In genomic region chr7:109115929-109116328, GRCm38 (mm10) we compare ENCODE assay signal across 13 mouse cellular contexts. TPM values are rescaled to one million over a fixed set of nuclear protein-coding genes. Genes with fewer than 3 reads are reported as not detected.
DNase-seq lines count a peak whose midpoint lies in the region; ATAC-seq and TF ChIP-seq lines count a peak whose summit lies in the region.
"Had no signal": no experiment of that assay in that cellular context is flagged by ENCODE, and none has a peak within 500 bp of the region (broad histone marks: within the 10 kb centered on the region; RNA-seq: fewer than 3 reads in every experiment).

No protein-coding gene starts in this region.

- no peaks in the 10 kb centered on the region for H3K9me3 ChIP-seq in heart, embryonic 11.5 days (replicated peaks; ENCODE audit: control insufficient read depth, low read length)
- no peaks in the 10 kb centered on the region for H3K9me3 ChIP-seq in hindbrain, embryonic 12.5 days (replicated peaks)
- no peaks in the 10 kb centered on the region for H3K9me3 ChIP-seq in liver, embryonic 15.5 days (replicated peaks)
- no peaks in the 10 kb centered on the region for H3K9me3 ChIP-seq in neural tube, embryonic 15.5 days (replicated peaks)
- H3K9me3 ChIP-seq: embryonic facial prominence, embryonic 15.5 days had no signal

- H3K4me3 ChIP-seq in heart, embryonic 11.5 days (ENCODE audit: low read depth, low read length): no peak overlapping the region
- no peak overlapping the region for H3K4me3 ChIP-seq in heart, adult 2 months
- H3K4me3 ChIP-seq in hindbrain, embryonic 12.5 days: no peak overlapping the region
- H3K4me3 ChIP-seq in liver, embryonic 15.5 days (replicated peaks): no peak overlapping the region
- H3K4me3 ChIP-seq in neural tube, embryonic 15.5 days (replicated peaks): no peak overlapping the region
- H3K4me3 ChIP-seq in gastrocnemius, adult 2 months: no peak overlapping the region
- H3K4me3 ChIP-seq: embryonic facial prominence, embryonic 15.5 days had no signal

- no peaks in the 10 kb centered on the region for H3K36me3 ChIP-seq in heart, embryonic 11.5 days (ENCODE audit: control insufficient read depth, insufficient read depth, low read length)
- no peaks in the 10 kb centered on the region for H3K36me3 ChIP-seq in heart, adult 2 months (ENCODE audit: control insufficient read depth, insufficient read depth, low read length)
- H3K36me3 ChIP-seq in hindbrain, embryonic 12.5 days: no peaks in the 10 kb centered on the region
- no peaks in the 10 kb centered on the region for H3K36me3 ChIP-seq in liver, embryonic 15.5 days (replicated peaks)
- H3K36me3 ChIP-seq in neural tube, embryonic 15.5 days: no peaks in the 10 kb centered on the region
- H3K36me3 ChIP-seq: embryonic facial prominence, embryonic 15.5 days had no signal

- H3K4me2 ChIP-seq in heart, embryonic 11.5 days: peak overlapping the region; percentile 22; the same call in 1 of the 2 replicates
- H3K4me2 ChIP-seq in hindbrain, embryonic 12.5 days (replicated peaks): no peak overlapping the region
- peak overlapping the region; percentile 13; the same call in 1 of the 2 replicates for H3K4me2 ChIP-seq in liver, embryonic 15.5 days
- H3K4me2 ChIP-seq in neural tube, embryonic 15.5 days: no peak overlapping the region
- H3K4me2 ChIP-seq: embryonic facial prominence, embryonic 15.5 days had no signal

- H3K4me1 ChIP-seq in heart, embryonic 11.5 days (ENCODE audit: control insufficient read depth, insufficient read depth, low read length): no peaks in the 10 kb centered on the region
- no peaks in the 10 kb centered on the region for H3K4me1 ChIP-seq in heart, adult 2 months (ENCODE audit: control insufficient read depth, insufficient read depth, low read length)
- H3K4me1 ChIP-seq in hindbrain, embryonic 12.5 days: peaks cover 13% of the 10 kb centered on the region; the same call in 1 of the 2 replicates
- peaks cover 51% of the 10 kb centered on the region for H3K4me1 ChIP-seq in liver, embryonic 15.5 days (replicated peaks)
- peaks cover 10% of the 10 kb centered on the region; the same call in 1 of the 2 replicates for H3K4me1 ChIP-seq in neural tube, embryonic 15.5 days
- H3K4me1 ChIP-seq: embryonic facial prominence, embryonic 15.5 days had no signal

- intact Hi-C loops in heart, adult 2 months (cut with DNase I): no loop called here
- intact Hi-C loops in gastrocnemius, adult 2 months (cut with DNase I): no loop called here

- DNase-seq in heart, adult 2 months: no peak
- DNase-seq in B cell, adult 2 months: no peak
- DNase-seq in adrenal gland, postnatal 10 days: no peak
- DNase-seq in gastrocnemius, adult 2 months: no peak
- DNase-seq: adrenal gland, adult 8-10 months; cerebellum, adult 18-20 months; layer of hippocampus, postnatal 36 days; lung, postnatal 4 days had no signal

- no peak for TF ChIP-seq POLR2A in heart, adult 2 months (IDR thresholded peaks at IDR 0.05; ENCODE audit: insufficient read depth, low read depth, low read length)

- no peak for TF ChIP-seq EP300 in heart, adult 2 months (IDR thresholded peaks at IDR 0.05; ENCODE audit: insufficient read depth, low read depth, low read length)

- no peaks in the 10 kb centered on the region for H3K79me2 ChIP-seq in heart, adult 2 months (replicated peaks; ENCODE audit: control insufficient read depth, insufficient read depth, low read length)

- no peak; the same call in 1 of the 2 replicates for ATAC-seq in heart, embryonic 11.5 days (replicated peaks; ENCODE audit: insufficient number of reproducible peaks, low FRiP score, low TSS enrichment)
- peak; percentile 51 for ATAC-seq in hindbrain, embryonic 12.5 days (ENCODE audit: low FRiP score)
- ATAC-seq in liver, embryonic 15.5 days (ENCODE audit: insufficient read depth): no peak
- 0 out of 2 replicates have a peak, but pooled peaks have one; percentile 21 for ATAC-seq in neural tube, embryonic 15.5 days (ENCODE audit: low FRiP score)

- 54% methylated on average over 4 of the region's 4 CpGs for WGBS in heart, embryonic 11.5 days (ENCODE audit: insufficient replicate concordance)
- WGBS in heart, adult 2 months: 54% methylated on average over 4 of the region's 4 CpGs
- WGBS in hindbrain, embryonic 12.5 days: 51% methylated on average over 4 of the region's 4 CpGs
- 27% methylated on average over 4 of the region's 4 CpGs for WGBS in liver, embryonic 15.5 days (ENCODE audit: insufficient replicate concordance)
- WGBS in neural tube, embryonic 15.5 days: 50% methylated on average over 4 of the region's 4 CpGs

- H3K27ac ChIP-seq in heart, embryonic 11.5 days (ENCODE audit: low read depth, low read length): peak overlapping the region; percentile 88
- H3K27ac ChIP-seq in heart, adult 2 months: no peak overlapping the region
- peak overlapping the region; percentile 75 for H3K27ac ChIP-seq in hindbrain, embryonic 12.5 days
- peak overlapping the region; percentile 31 for H3K27ac ChIP-seq in liver, embryonic 15.5 days (replicated peaks)
- no peak overlapping the region for H3K27ac ChIP-seq in neural tube, embryonic 15.5 days (replicated peaks)
- H3K27ac ChIP-seq in gastrocnemius, adult 2 months: no peak overlapping the region
- H3K27ac ChIP-seq: embryonic facial prominence, embryonic 15.5 days had no signal

- H3K27me3 ChIP-seq in heart, embryonic 11.5 days (ENCODE audit: control insufficient read depth, insufficient read depth, low read length): no peaks in the 10 kb centered on the region
- no peaks in the 10 kb centered on the region for H3K27me3 ChIP-seq in heart, adult 2 months (ENCODE audit: control insufficient read depth, insufficient read depth, low read length)
- no peaks in the 10 kb centered on the region for H3K27me3 ChIP-seq in hindbrain, embryonic 12.5 days
- no peaks in the 10 kb centered on the region for H3K27me3 ChIP-seq in liver, embryonic 15.5 days
- 0 out of 2 replicates have a peak, but pooled peaks cover 6% of the 10 kb centered on the region for H3K27me3 ChIP-seq in neural tube, embryonic 15.5 days (replicated peaks)
- H3K27me3 ChIP-seq: embryonic facial prominence, embryonic 15.5 days had no signal

- TF ChIP-seq CTCF in heart, adult 2 months (IDR thresholded peaks at IDR 0.05): no peak
- no peak for TF ChIP-seq CTCF in gastrocnemius, adult 2 months (IDR thresholded peaks at IDR 0.05)

- peak overlapping the region; percentile 46; the same call in 1 of the 2 replicates for H3K9ac ChIP-seq in heart, embryonic 11.5 days (ENCODE audit: low read depth, low read length)
- H3K9ac ChIP-seq in heart, adult 2 months (ENCODE audit: low read depth, low read length): no peak overlapping the region
- H3K9ac ChIP-seq in hindbrain, embryonic 12.5 days: no peak overlapping the region
- H3K9ac ChIP-seq in liver, embryonic 15.5 days: no peak overlapping the region
- H3K9ac ChIP-seq in neural tube, embryonic 15.5 days (replicated peaks): no peak overlapping the region
- H3K9ac ChIP-seq: embryonic facial prominence, embryonic 15.5 days had no signal

RNA-seq across cellular contexts. Expression of gene Ric3, which starts 32.8 kb away (rescaled TPM):
- polyA plus RNA-seq in heart, embryonic 11.5 days (2014; fragmentation: Nextera tagmentation; extraction: Ambion mirVana): 1.7 and 1.9 TPM in 2 replicates
- 1 to 10 TPM; 1.1 to 1.9 TPM for total RNA-seq in heart, adult 2 months (2021)
- 0.57 and 0.79 TPM in 2 replicates for polyA plus RNA-seq in heart, adult 2 months (2012; rRNA removed)
- 21.9 and 23.5 TPM in 2 replicates for polyA plus RNA-seq in hindbrain, embryonic 12.5 days (2016; fragmentation: Nextera tagmentation; extraction: Ambion mirVana)
- 0.39 and 0.53 TPM in 2 replicates for polyA plus RNA-seq in liver, embryonic 15.5 days (2015; fragmentation: Nextera tagmentation; extraction: Ambion mirVana)
- polyA plus RNA-seq in neural tube, embryonic 15.5 days (2015; fragmentation: Nextera tagmentation; extraction: Ambion mirVana): 27.9 and 35.2 TPM in 2 replicates
- total RNA-seq in adrenal gland, postnatal 10 days (2021): 10 to 100 TPM; 15.2 to 15.4 TPM
- total RNA-seq in gastrocnemius, adult 2 months (2021): 1 to 10 TPM; 1.7 to 2.1 TPM

RNA-seq across cellular contexts. Expression of gene Lmo1, which starts 59.1 kb away (rescaled TPM):
- polyA plus RNA-seq in heart, embryonic 11.5 days (2014; fragmentation: Nextera tagmentation; extraction: Ambion mirVana): 1.7 and 2.1 TPM in 2 replicates
- 1 to 10 TPM; 2.0 to 2.8 TPM for total RNA-seq in heart, adult 2 months (2021)
- polyA plus RNA-seq in heart, adult 2 months (2012; rRNA removed): 8.1 and 8.6 TPM in 2 replicates
- 46.3 and 50.9 TPM in 2 replicates for polyA plus RNA-seq in hindbrain, embryonic 12.5 days (2016; fragmentation: Nextera tagmentation; extraction: Ambion mirVana)
- polyA plus RNA-seq in liver, embryonic 15.5 days (2015; fragmentation: Nextera tagmentation; extraction: Ambion mirVana): 0.84 and 0.89 TPM in 2 replicates
- 26.9 and 37.1 TPM in 2 replicates for polyA plus RNA-seq in neural tube, embryonic 15.5 days (2015; fragmentation: Nextera tagmentation; extraction: Ambion mirVana)
- total RNA-seq in adrenal gland, postnatal 10 days (2021): 10 to 100 TPM in 1 of 2 experiments, 1 to 10 TPM in 1; 8.1 to 12.5 TPM
- 1 to 10 TPM; 2.3 TPM for total RNA-seq in gastrocnemius, adult 2 months (2021)

Comparison
In these comparisons a context has a peak if more than half of its experiments do, and no peak if none do; other contexts are left out.
1. H3K27ac ChIP-seq: peak in heart, embryonic 11.5 days (single experiment), hindbrain, embryonic 12.5 days (single experiment) and liver, embryonic 15.5 days (single experiment); none in heart, adult 2 months (single experiment), neural tube, embryonic 15.5 days (single experiment) and gastrocnemius, adult 2 months (single experiment).
2. ATAC-seq: peak in hindbrain, embryonic 12.5 days (single experiment) and neural tube, embryonic 15.5 days (single experiment); none in heart, embryonic 11.5 days (single experiment) and liver, embryonic 15.5 days (single experiment).
3. H3K4me2 ChIP-seq: peak in heart, embryonic 11.5 days (single experiment) and liver, embryonic 15.5 days (single experiment); none in hindbrain, embryonic 12.5 days (single experiment) and neural tube, embryonic 15.5 days (single experiment).